Mouse (Mus musculus): Measurements from ENCODE around the gene Pex16. TPM values are rescaled to one million over a fixed set of nuclear protein-coding genes. Genes with fewer than 3 reads are reported as not detected.

Pex16 gene
- total RNA-seq, 4 experiments from 2014 or later, result 63.1 to 281 (median 138) TPM

DNA sequence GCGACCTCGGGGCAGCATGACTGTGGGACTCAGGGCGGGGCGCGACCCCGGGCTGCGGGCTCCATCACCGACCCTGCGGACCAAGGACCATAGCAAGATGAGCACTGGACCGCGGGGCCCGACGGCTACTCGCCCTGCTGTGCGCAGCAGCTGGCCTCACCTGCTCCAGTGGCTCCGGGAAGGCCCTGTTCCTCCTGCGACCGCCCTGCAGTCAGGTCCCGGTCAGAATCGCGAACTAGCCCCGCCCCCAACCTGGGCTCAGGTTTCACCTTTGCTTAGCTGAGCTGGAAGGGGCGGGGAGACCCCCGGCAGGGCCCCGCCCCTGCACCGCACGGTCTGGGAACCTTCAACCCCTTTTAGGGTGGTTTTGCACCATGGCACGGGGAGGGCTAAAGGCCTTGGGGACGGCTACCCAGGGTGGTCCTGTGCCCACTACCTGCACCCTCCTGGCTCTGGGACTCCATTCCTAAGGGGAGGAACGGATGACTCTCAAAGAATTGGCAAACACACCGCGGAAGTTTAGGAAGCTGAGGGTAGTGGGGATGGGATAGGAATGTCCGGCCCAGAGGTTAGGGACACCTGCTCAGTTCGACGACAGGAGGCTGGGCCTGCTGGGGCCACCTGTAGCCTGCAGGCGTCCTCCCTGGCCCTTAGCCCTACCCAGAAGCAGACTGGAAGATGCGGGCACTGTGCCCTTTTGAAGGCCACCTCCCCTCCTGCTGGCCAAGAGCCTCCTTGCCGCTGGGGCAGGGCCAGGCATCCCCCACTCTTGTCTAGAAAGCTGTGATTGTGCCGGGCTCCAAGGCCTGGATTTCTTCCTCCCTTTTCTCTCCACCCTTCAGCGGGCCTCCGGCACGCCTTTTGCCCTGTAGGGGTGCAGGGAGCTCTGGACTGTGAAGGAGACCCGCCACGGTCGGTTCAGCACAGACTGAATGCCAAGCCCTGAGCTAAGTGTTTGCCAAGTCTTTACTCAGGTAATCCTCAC lies 3.4 kb upstream of the Pex16 start:
- DNase-seq, result no peak

GRCm38 (mm10) chr2:92371971-92372690 lies 2.3 kb upstream of the Pex16 start:
- no peak for DNase-seq

GRCm38 (mm10) chr2:92372767-92373436 lies 1.6 kb upstream of the Pex16 start:
- DNase-seq, result no peak

DNA sequence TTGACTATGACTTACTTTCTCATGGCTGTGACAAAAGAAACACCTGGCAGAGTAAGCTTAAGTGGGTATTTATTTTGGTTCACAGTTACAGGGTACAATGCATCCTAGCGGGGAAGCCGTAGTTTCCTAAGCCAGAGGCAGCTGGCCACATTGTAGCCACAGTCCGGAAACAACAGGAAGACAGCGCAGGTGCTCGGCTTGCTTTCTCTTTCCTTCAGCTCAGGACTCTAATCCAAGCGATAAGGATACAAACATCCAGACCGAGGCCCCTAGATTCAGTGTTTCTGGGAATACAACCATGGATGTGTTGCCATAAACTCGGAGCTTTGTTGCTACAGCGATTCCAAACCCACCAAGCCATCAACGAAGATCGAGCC lies 1.1 kb upstream of the Pex16 start:
- DNase-seq, result no peak

GRCm38 (mm10) chr2:92375099-92375623 lies 685 bp downstream of the Pex16 start:
- peak; percentile 99 for DNase-seq

GRCm38 (mm10) chr2:92375788-92376187 lies 1.3 kb downstream of the Pex16 start:
- DNase-seq, result no peak

- no peak for DNase-seq
Observed at GRCm38 (mm10) chr2:92376300-92376699, 1.8 kb downstream of the Pex16 start.

DNA sequence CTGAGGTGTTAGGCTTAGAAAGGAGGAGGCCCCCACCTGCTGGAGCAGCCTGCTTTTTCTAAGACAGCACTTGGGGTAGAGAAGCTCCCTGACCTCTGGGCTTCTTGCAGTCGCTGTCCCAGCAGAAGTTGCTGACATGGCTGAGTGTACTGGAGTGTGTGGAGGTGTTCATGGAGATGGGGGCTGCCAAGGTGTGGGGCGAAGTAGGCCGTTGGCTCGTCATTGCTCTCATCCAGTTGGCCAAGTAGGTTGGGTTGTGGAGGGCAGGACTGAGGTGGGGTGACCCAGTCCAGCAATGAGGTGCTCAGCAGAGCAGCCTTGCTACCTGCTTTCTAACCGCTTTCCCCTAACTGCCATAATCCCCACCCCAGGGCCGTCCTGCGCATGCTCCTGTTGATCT lies 2.8 kb downstream of the Pex16 start:
- no peak for DNase-seq

GRCm38 (mm10) chr2:92379783-92380494 lies 5.5 kb downstream of the Pex16 start:
- DNase-seq, result no peak

DNA sequence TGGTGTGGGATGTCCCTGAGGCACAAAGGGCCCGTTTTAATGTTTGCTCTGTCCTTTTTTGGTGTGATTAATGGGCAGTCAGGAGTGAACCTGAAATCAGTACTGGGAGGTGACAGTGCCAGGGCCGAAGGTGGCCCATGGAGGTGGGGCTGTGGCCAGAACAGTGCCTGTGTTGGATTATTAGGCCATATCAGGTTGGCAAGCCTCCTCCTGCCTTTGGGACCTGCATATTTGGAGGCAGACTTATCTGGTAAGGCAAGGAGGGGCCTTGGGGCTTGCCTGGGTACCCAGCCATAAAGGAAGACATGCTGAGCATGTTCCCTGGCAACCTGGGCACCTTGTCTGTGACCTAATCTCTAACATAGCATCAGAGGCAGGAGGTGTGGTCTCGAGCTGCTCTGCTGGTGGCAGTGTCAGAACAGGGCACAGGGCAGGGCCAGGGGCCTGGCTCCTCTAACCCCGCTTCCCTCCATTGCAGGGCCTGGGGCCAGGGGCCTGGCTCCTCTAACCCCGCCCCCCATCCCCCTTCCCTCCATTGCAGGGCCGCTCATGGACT lies 6.1 kb downstream of the Pex16 start:
- DNase-seq, result no peak

- DNase-seq, result no peak
Observed at GRCm38 (mm10) chr2:92381161-92381560, 6.7 kb downstream of the Pex16 start.

DNA sequence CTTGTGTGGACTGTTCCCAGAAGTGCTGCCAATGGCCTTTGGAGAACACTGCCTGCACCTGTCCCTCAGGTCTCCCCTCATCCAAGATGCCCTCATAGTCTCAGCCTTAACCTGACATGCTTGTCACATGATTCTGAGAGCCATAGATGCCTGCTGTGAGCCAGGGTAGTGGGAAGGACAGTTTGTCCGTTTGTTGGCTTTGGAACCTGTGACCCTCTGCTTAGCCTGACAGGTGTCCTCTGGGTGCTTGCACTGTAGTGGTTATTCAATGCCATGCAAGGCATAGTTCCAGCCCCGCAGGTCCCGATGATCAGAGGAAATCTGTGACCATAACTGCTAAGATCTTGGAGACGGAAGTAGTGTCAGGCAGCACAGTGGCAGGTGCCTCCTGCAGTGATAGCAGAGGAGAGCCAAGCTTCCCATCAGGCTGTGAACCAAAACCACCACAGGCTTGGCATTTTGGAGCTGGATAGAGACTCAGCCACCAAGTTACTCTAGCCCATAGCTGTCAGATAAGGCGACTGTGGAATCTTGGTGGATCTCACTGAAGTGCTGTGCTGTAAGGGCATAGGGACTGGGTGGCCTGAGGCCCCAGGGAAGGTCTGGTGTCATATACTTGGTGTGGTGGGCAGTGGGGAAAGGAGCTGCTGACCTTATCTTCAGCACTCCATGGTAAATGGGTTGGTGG lies 7.6 kb downstream of the Pex16 start, which contains the start of gene 1700029I15Rik:
TSS of gene 1700029I15Rik (plus strand) at position 638 of the 688 bp plus-strand sequence.
- no peak for DNase-seq

DNA sequence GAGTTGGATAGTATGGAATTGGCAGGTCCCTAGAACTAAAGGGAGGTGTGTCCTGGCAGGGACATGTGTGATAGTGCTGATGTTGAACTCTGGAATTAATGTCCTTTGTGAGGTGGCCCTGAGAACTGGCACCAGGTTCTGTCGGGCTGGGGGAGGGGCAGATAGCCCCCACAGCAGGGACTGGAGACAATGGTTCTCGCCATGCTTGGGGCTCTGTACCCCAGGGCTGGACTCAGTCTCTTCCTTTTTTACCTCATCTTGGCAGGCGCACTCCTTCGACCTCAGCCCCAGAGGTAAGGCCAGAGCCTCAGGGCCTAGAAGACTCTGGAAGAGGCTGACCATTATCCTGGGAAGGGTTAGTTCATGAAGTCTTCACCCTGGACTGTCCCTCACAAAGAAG lies 8.3 kb downstream of the Pex16 start:
- DNase-seq, result no peak

GRCm38 (mm10) chr2:92384101-92384500 lies 9.6 kb downstream of the Pex16 start:
- no peak for DNase-seq

GRCm38 (mm10) chr2:92385113-92386051 lies 10.9 kb downstream of the Pex16 start:
- DNase-seq, result no peak

- DNase-seq, result no peak
Observed at GRCm38 (mm10) chr2:92386821-92387570, 12.5 kb downstream of the Pex16 start.

DNA sequence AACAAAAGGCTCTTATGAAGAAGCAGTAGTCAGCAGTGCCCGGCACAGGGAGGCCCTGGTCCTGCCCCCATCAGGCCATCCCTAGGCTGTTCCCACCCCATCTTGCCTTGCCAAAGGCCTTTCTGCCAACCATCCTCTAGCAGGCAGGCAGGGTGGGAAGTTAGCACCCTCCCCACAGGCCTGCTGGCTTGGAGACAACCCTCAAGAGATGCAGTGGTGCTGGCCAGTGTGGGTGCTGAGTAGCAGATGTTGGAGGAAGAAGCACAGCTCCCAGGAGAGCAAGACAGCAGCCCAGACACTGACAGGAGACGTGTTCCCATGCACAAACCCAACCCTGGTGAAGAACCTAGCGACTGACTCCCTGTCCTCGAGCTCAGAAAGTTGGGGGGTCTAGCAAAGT lies 13.2 kb downstream of the Pex16 start:
- DNase-seq, result no peak

- no peak for DNase-seq
Observed at GRCm38 (mm10) chr2:92388081-92388517, 13.6 kb downstream of the Pex16 start.

Measured in adrenal gland, adult 8-10 months (tissue).